Mouse (Mus musculus) skeletal muscle tissue, adult 2 months (tissue): ENCODE data around the gene Olfr934.

ENCODE experiments used
- DNase-seq: peaks from one replicate; pipeline ENCODE4 v3.0.0-alpha.2; 2012; ENCODE audit warnings: low read depth, low spot score

The Olfr934 gene

DNA sequence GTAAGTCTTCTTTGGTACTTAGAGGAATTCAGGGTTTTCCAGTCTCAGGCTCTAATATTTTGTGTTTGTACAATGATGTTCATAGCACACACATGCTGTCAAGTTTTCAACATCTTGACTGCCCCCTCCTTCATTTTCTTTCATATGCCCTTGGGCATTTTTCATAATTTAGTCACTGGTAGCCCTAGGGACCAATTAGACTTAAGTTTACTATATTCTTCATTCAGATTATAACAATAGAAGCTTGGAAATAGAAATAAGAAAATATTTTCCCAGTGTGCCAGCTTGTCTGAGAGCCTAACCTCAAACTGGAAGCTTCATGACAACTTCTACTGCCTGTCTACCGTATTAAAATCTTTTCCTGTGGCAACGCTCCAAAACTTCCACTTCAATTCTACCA, at the start of gene Olfr934:
TSS of gene Olfr934 (minus strand) at position 101 of the 400 bp plus-strand sequence.
- DNase-seq: no peak

DNA sequence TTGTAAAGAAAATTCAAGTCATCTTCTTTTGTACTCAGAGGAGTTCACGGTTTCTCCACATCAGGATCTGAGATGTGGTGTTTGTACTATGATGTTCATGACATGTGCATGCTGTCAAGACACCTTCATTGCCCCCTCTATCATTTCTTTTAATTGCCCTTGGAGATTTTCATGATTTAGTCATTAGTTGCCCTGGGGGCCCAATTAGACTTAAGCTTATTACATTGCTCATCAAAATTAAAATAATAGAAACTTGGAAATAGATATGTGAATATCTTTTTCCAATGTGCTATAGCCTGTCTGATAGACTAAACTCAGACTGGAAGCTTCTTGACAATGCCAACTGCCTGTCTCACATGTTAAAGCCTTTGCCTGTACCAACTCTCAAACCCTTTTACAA, 35.2 kb upstream of the Olfr934 start, which contains the start of gene Olfr146:
TSS of gene Olfr146 (minus strand) at position 101 of the 400 bp plus-strand sequence.
- no peak for DNase-seq

DNA sequence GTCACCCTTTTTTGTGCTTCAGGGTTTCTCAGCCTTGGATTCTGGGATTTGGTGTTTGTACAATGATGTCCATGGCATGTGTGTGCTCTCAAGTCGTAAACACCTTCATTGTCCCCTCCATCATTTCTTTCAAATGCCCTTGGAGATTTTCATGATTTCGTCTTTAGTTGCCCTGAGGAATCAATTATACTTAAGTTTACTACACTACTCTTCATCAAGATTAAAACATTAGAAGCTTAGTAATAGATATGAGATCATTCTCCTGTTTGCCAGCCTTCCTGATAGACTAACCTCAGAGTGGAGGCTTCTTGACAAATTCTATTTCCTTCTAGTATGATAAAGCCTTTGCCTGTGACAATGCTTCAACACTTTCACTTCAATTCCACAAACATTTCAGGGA, 11.5 kb upstream of the Olfr934 start, which contains the start of gene Olfr935:
TSS of gene Olfr935 (minus strand) at position 101 of the 400 bp plus-strand sequence.
- DNase-seq: no peak

DNA sequence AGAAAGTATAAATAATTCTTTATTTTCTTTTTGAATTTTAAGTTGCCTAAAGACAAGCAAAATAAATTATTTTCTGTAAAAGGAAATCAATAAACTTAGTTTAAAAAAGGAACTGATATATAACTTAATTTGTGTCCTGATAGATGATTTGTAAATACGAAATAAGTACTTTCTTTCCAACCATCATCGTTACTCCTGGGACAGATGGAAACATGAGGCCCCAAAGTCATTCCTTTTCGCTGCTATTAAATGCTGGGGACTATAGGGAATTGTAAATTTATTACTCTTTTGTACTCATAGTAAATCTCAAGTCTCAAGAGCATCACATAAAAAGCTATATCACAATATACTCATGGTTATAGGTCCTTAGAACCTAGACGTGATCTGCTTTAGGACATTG, 16.1 kb downstream of the Olfr934 start, which contains the start of gene Olfr933:
TSS of gene Olfr933 (plus strand) at position 301 of the 400 bp plus-strand sequence.
- no peak for DNase-seq

DNA sequence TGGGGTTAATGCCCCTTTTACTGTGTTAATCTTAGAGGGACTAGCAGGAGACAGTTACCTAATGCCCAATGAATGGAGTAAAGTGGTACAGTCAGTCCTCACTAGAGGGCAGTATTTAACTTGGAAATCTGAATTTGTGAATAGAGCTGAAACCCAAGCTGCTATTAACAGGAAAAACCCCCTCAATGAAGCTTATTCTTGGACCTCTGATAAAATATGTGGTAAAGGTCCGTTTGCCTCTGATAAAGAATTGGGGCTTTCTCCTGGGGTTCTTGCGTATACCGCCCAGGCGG, 34.0 kb downstream of the Olfr934 start:
- DNase-seq: no peak

DNA sequence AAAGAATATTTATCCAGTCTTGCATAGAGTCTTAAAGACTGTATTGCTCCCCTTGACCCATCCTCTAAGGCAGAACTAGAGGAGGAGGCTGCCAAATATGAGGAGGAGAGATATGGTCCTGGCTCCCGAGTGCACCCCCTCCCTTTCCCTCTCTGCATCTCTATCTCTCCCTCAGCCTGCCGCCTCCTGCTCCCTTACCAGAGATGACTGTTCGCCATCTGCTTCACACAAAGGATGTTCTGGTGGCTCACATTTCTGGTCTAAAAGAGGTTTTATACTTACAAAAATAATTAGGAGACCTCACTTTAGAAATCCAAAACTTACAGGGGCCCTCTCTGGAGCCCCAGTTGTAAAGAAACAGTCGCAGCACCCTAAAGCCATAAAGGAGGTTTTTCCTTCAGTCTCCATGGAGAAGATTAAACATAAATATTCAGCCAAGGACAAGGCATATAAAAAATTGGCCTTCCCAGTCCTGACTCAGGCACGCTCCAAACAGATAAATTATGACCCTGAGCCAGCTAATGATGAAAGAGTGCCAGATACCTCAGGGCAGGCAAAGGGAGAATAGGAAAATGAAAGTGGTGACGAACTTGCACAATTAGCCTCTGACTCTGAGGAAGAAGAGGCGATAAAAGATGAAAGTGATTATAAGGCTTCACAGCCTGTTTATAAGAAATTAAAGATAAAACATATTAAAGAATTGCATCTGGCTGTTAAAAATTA, 34.6 kb downstream of the Olfr934 start:
- no peak for DNase-seq
